Mouse (Mus musculus): Measurements from ENCODE around the gene Npr1. TPM values are rescaled to one million over a fixed set of nuclear protein-coding genes. Genes with fewer than 3 reads are reported as not detected.

The Npr1 gene
- polyA plus RNA-seq, 2 experiments = 4.8 to 15.5 TPM

- no peaks in the 10 kb centered on the region for H3K27me3 ChIP-seq (ENCODE audit: control insufficient read depth, insufficient read depth, low read length)
- H3K9me3 ChIP-seq (ENCODE audit: control insufficient read depth, low read length) = no peaks in the 10 kb centered on the region
- H3K36me3 ChIP-seq (ENCODE audit: control insufficient read depth, insufficient read depth, low read length) = no peaks in the 10 kb centered on the region
- WGBS = 81% methylated on average over 13 of the region's 14 CpGs
- H3K9ac ChIP-seq (ENCODE audit: low read depth, low read length, severe bottlenecking) = no peak overlapping the region
- no peak for TF ChIP-seq POLR2A (IDR thresholded peaks at IDR 0.05; ENCODE audit: borderline replicate concordance, extremely low read depth, insufficient read depth, insufficient read length)
- H3K4me1 ChIP-seq (ENCODE audit: control insufficient read depth, insufficient read depth, low read length) = no peaks in the 10 kb centered on the region
- ATAC-seq (ENCODE audit: low FRiP score, low read depth) (no peak), DNase-seq (ENCODE audit: low spot score) (no peak)
- H3K4me2 ChIP-seq (replicated peaks; ENCODE audit: low read depth, low read length, severe bottlenecking) = no peak overlapping the region
- no peak overlapping the region for H3K27ac ChIP-seq (replicated peaks; ENCODE audit: low read depth, low read length)
- H3K4me3 ChIP-seq (replicated peaks; ENCODE audit: low read length) = no peak overlapping the region
Observed at GRCm38 (mm10) chr3:90454931-90455330, 10.7 kb downstream of the Npr1 start.

DNA sequence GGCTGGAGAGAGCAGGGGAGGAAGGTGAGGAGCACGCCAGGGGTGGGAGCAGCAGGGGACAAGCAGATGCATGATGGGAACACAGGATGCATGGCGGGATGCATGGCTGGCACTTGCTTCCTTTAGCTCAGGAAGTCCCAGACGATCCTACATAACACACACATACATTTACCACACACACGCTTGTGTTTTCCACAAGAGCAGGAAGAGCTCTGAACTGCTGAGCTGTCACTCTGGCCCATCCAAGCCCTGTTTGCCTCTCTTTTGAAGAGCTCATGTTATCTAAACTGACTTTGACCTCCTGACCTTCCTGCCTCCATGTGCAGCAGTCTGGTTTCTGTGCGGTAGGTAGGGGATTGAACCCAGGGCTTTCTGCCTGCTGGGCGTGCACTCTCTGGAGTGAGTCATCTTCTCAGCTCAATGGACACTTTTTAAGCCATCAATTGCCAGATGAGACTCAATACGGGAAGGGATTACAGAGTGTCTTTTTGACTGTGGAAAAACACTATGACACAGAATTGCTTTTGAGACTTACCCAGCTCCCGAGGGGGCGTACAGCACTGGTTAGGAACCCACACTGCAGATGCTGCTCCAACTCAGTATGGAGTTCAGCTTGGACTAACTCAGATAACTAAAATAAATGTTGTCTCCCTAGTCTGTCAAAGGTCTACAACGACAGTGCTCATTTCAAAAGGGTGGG is 14.1 kb downstream of the Npr1 start:
- ATAC-seq (ENCODE audit: low FRiP score, low read depth) (no peak), DNase-seq (ENCODE audit: low spot score) (no peak)
- no peak overlapping the region for H3K9ac ChIP-seq (ENCODE audit: low read depth, low read length, severe bottlenecking)
- H3K4me1 ChIP-seq (ENCODE audit: control insufficient read depth, insufficient read depth, low read length) = peaks cover 8% of the 10 kb centered on the region; the same call in 1 of the 2 replicates
- H3K27me3 ChIP-seq (ENCODE audit: control insufficient read depth, insufficient read depth, low read length) = no peaks in the 10 kb centered on the region
- H3K36me3 ChIP-seq (ENCODE audit: control insufficient read depth, insufficient read depth, low read length) = no peaks in the 10 kb centered on the region
- H3K27ac ChIP-seq (replicated peaks; ENCODE audit: low read depth, low read length) = no peak overlapping the region
- TF ChIP-seq POLR2A (IDR thresholded peaks at IDR 0.05; ENCODE audit: borderline replicate concordance, extremely low read depth, insufficient read depth, insufficient read length) = no peak
- 61% methylated on average over 10 of the region's 10 CpGs for WGBS
- H3K9me3 ChIP-seq (ENCODE audit: control insufficient read depth, low read length) = no peaks in the 10 kb centered on the region
- H3K4me2 ChIP-seq (replicated peaks; ENCODE audit: low read depth, low read length, severe bottlenecking) = 0 out of 2 replicates have a peak overlapping the region, but pooled peaks have one; percentile 13
- no peak overlapping the region for H3K4me3 ChIP-seq (replicated peaks; ENCODE audit: low read length)

- no peak for TF ChIP-seq POLR2A (IDR thresholded peaks at IDR 0.05; ENCODE audit: borderline replicate concordance, extremely low read depth, insufficient read depth, insufficient read length)
- H3K4me3 ChIP-seq (replicated peaks; ENCODE audit: low read length) = no peak overlapping the region
- 0 out of 2 replicates have a peak overlapping the region, but pooled peaks have one; percentile 21 for H3K9ac ChIP-seq (ENCODE audit: low read depth, low read length, severe bottlenecking)
Observed at GRCm38 (mm10) chr3:90450874-90451273, 14.8 kb downstream of the Npr1 start.

GRCm38 (mm10) chr3:90448626-90449025 is 17.0 kb downstream of the Npr1 start:
- no peak overlapping the region for H3K4me2 ChIP-seq (replicated peaks; ENCODE audit: low read depth, low read length, severe bottlenecking)
- H3K9ac ChIP-seq (ENCODE audit: low read depth, low read length, severe bottlenecking) = no peak overlapping the region
- H3K9me3 ChIP-seq (ENCODE audit: control insufficient read depth, low read length) = no peaks in the 10 kb centered on the region
- H3K4me3 ChIP-seq (replicated peaks; ENCODE audit: low read length) = no peak overlapping the region
- no peak for DNase-seq (ENCODE audit: low spot score)
- H3K36me3 ChIP-seq (ENCODE audit: control insufficient read depth, insufficient read depth, low read length) = no peaks in the 10 kb centered on the region
- ATAC-seq (ENCODE audit: low FRiP score, low read depth) = no peak
- WGBS = 49% methylated on average over 6 of the region's 6 CpGs
- no peak overlapping the region for H3K27ac ChIP-seq (replicated peaks; ENCODE audit: low read depth, low read length)
- H3K4me1 ChIP-seq (ENCODE audit: control insufficient read depth, insufficient read depth, low read length) = peaks cover 12% of the 10 kb centered on the region; the same call in 1 of the 2 replicates
- H3K27me3 ChIP-seq (ENCODE audit: control insufficient read depth, insufficient read depth, low read length) = no peaks in the 10 kb centered on the region
- TF ChIP-seq POLR2A (IDR thresholded peaks at IDR 0.05; ENCODE audit: borderline replicate concordance, extremely low read depth, insufficient read depth, insufficient read length) = no peak

More at GRCm38 (mm10) chr3:90450874-90451273, 14.8 kb downstream of the Npr1 start:
- no peaks in the 10 kb centered on the region for H3K9me3 ChIP-seq (ENCODE audit: control insufficient read depth, low read length)
- H3K4me1 ChIP-seq (ENCODE audit: control insufficient read depth, insufficient read depth, low read length) = peaks cover 12% of the 10 kb centered on the region; the same call in 1 of the 2 replicates
- H3K27ac ChIP-seq (replicated peaks; ENCODE audit: low read depth, low read length) = no peak overlapping the region
- peak overlapping the region; percentile 13; the same call in 1 of the 2 replicates for H3K4me2 ChIP-seq (replicated peaks; ENCODE audit: low read depth, low read length, severe bottlenecking)
- WGBS = 26% methylated on average over 11 of the region's 12 CpGs
- no peaks in the 10 kb centered on the region for H3K36me3 ChIP-seq (ENCODE audit: control insufficient read depth, insufficient read depth, low read length)
- H3K27me3 ChIP-seq (ENCODE audit: control insufficient read depth, insufficient read depth, low read length) = no peaks in the 10 kb centered on the region
- no peak for DNase-seq (ENCODE audit: low spot score)
- ATAC-seq (ENCODE audit: low FRiP score, low read depth) = no peak

- ATAC-seq (ENCODE audit: low FRiP score, low read depth) (no peak), DNase-seq (ENCODE audit: low spot score) (no peak)
- Histone ChIP-seq H3K36me3 (ENCODE audit: control insufficient read depth, insufficient read depth, low read length) (no peaks in the 10 kb centered on the region), H3K4me3 (replicated peaks; ENCODE audit: low read length) (peak overlapping the region; percentile 32), H3K27ac (replicated peaks; ENCODE audit: low read depth, low read length) (peak overlapping the region; percentile 92), H3K27me3 (ENCODE audit: control insufficient read depth, insufficient read depth, low read length) (no peaks in the 10 kb centered on the region), H3K9me3 (ENCODE audit: control insufficient read depth, low read length) (no peaks in the 10 kb centered on the region), H3K4me2 (replicated peaks; ENCODE audit: low read depth, low read length, severe bottlenecking) (peak overlapping the region; percentile 55), H3K9ac (ENCODE audit: low read depth, low read length, severe bottlenecking) (peak overlapping the region; percentile 49), H3K4me1 (ENCODE audit: control insufficient read depth, insufficient read depth, low read length) (peaks cover 12% of the 10 kb centered on the region; the same call in 1 of the 2 replicates)
- no peak for TF ChIP-seq POLR2A (IDR thresholded peaks at IDR 0.05; ENCODE audit: borderline replicate concordance, extremely low read depth, insufficient read depth, insufficient read length)
- 45% methylated on average over 7 of the region's 7 CpGs for WGBS
Observed at GRCm38 (mm10) chr3:90447123-90447494, 18.6 kb downstream of the Npr1 start.
